Mouse (Mus musculus) embryo, embryonic 11 days (tissue): ENCODE data around the gene Kdm2b.

Experiments used
- DNase-seq: peaks from one replicate; pipeline ENCODE4 v3.0.0-alpha.2; 2015

Gene Kdm2b

GRCm38 (mm10) chr5:122971438-122971837 is 18.2 kb downstream of the Kdm2b start:
- DNase-seq = no peak

- no peak for DNase-seq
Measured at GRCm38 (mm10) chr5:122970056-122970455, 19.6 kb downstream of the Kdm2b start.

- DNase-seq = peak; percentile 87
Measured at GRCm38 (mm10) chr5:122968322-122968721, 21.3 kb downstream of the Kdm2b start.

- no peak for DNase-seq
Measured at GRCm38 (mm10) chr5:122965427-122965826, 24.2 kb downstream of the Kdm2b start.

GRCm38 (mm10) chr5:122964853-122965252 is 24.8 kb downstream of the Kdm2b start:
- no peak for DNase-seq

GRCm38 (mm10) chr5:122961905-122962304 is 27.7 kb downstream of the Kdm2b start:
- no peak for DNase-seq

GRCm38 (mm10) chr5:122959391-122959790 is 30.2 kb downstream of the Kdm2b start:
- DNase-seq = no peak

GRCm38 (mm10) chr5:122956059-122956458 is 33.6 kb downstream of the Kdm2b start:
- no peak for DNase-seq

GRCm38 (mm10) chr5:122951913-122952641 is 37.5 kb downstream of the Kdm2b start:
- DNase-seq = peak; percentile 54

- DNase-seq = peak; percentile 56
Measured at GRCm38 (mm10) chr5:122951056-122951912, 38.3 kb downstream of the Kdm2b start.

- peak; percentile 81 for DNase-seq
Measured at GRCm38 (mm10) chr5:122950329-122950953, 39.2 kb downstream of the Kdm2b start.

- DNase-seq = no peak
Measured at GRCm38 (mm10) chr5:122949101-122949500, 40.5 kb downstream of the Kdm2b start.

GRCm38 (mm10) chr5:122947534-122947933 is 42.1 kb downstream of the Kdm2b start:
- no peak for DNase-seq

GRCm38 (mm10) chr5:122938676-122939075 is 50.9 kb downstream of the Kdm2b start:
- no peak for DNase-seq

GRCm38 (mm10) chr5:122937958-122938540 is 51.6 kb downstream of the Kdm2b start:
- DNase-seq = no peak

GRCm38 (mm10) chr5:122937031-122937430 is 52.6 kb downstream of the Kdm2b start:
- no peak for DNase-seq

GRCm38 (mm10) chr5:122935810-122936209 is 53.8 kb downstream of the Kdm2b start:
- DNase-seq = no peak

GRCm38 (mm10) chr5:122930991-122931390 is 58.6 kb downstream of the Kdm2b start:
- DNase-seq = no peak

GRCm38 (mm10) chr5:122928293-122928692 is 61.3 kb downstream of the Kdm2b start:
- DNase-seq = no peak

- no peak for DNase-seq
Measured at GRCm38 (mm10) chr5:122927703-122928102, 61.9 kb downstream of the Kdm2b start.

GRCm38 (mm10) chr5:122927092-122927491 is 62.5 kb downstream of the Kdm2b start:
- DNase-seq = no peak

GRCm38 (mm10) chr5:122926341-122926740 is 63.3 kb downstream of the Kdm2b start:
- DNase-seq = no peak

GRCm38 (mm10) chr5:122925534-122925958 is 64.1 kb downstream of the Kdm2b start:
- peak; percentile 72 for DNase-seq
